Mouse (Mus musculus) C2C12 (cell line): ENCODE results near the gene Mrtfb. TPM values are rescaled to one million over a fixed set of nuclear protein-coding genes. Genes with fewer than 3 reads are reported as not detected.

Experiments
- H3K27me3 ChIP-seq: one replicate; pipeline ENCODE4 v1.6.1; 2011; ENCODE audit not compliant: control insufficient read depth, insufficient read depth, insufficient read length
- H3K36me3 ChIP-seq: one replicate; pipeline ENCODE4 v1.6.1; 2011; ENCODE audit not compliant: control insufficient read depth, insufficient read depth
- H3K4me3 ChIP-seq: one replicate; pipeline ENCODE4 v1.5.1; 2011; ENCODE audit warnings: mild to moderate bottlenecking, control low read depth; ENCODE audit not compliant: poor library complexity, insufficient read depth, severe bottlenecking
- H3K79me2 ChIP-seq: one replicate; pipeline ENCODE4 v1.6.1; 2011; ENCODE audit not compliant: control insufficient read depth, insufficient read depth
- H3K79me3 ChIP-seq: one replicate; pipeline ENCODE4 v1.6.1; 2011; ENCODE audit warnings: low read depth, control low read depth
- H3ac ChIP-seq: one replicate; pipeline ENCODE3; 2011; ENCODE audit warnings: low read depth; ENCODE audit not compliant: control insufficient read depth, insufficient read length
- CEBPB ChIP-seq: IDR thresholded peaks from one replicate; pipeline ENCODE4 v1.6.1; 2011; ENCODE audit warnings: low read depth, mild to moderate bottlenecking, control low read depth, moderate library complexity
- CTCF ChIP-seq: IDR thresholded peaks from one replicate; pipeline ENCODE4 v1.5.1; 2011; ENCODE audit not compliant: control insufficient read depth, insufficient read depth, insufficient read length
- FOSL1 ChIP-seq: IDR thresholded peaks from one replicate; pipeline ENCODE4 v1.8.0; 2011; ENCODE audit warnings: mild to moderate bottlenecking, low read length; ENCODE audit not compliant: poor library complexity, insufficient read depth, severe bottlenecking
- MAX ChIP-seq: IDR thresholded peaks from one replicate; pipeline ENCODE4 v1.6.1; 2011; ENCODE audit warnings: mild to moderate bottlenecking, control low read depth
- MYOD1 ChIP-seq: IDR thresholded peaks from one replicate; pipeline ENCODE4 v1.6.1; 2011; ENCODE audit warnings: low read depth; ENCODE audit not compliant: control insufficient read depth, insufficient read length
- MYOG ChIP-seq: IDR thresholded peaks from one replicate; pipeline ENCODE4 v1.6.1; 2011; ENCODE audit not compliant: control insufficient read depth, insufficient read length; ENCODE audit errors: extremely low read depth
- USF1 ChIP-seq: IDR thresholded peaks from one replicate; pipeline ENCODE4 v1.6.1; 2011; ENCODE audit warnings: low read depth, mild to moderate bottlenecking, control low read depth, moderate library complexity
- polyA plus RNA-seq: library from polyadenylated mRNA; unstranded; fragments of >200 nt; fragmentation: generic; extraction: Trizol; gene quantifications from one replicate; pipeline ENCODE4 v1.2.1, GENCODE M21; 2012; ENCODE audit warnings: missing spikeins

Gene Mrtfb
- polyA plus RNA-seq, 1 experiment: 6.6 TPM

GRCm38 (mm10) chr16:13217951-13218350 lies 38.3 kb upstream of the Mrtfb start:
- H3K79me3 ChIP-seq: no peaks in the 10 kb centered on the region
- no peaks in the 10 kb centered on the region for H3K36me3 ChIP-seq
- H3ac ChIP-seq: no peak overlapping the region
- TF ChIP-seq MYOD1 (no peak), CEBPB (no peak), FOSL1 (no peak), CTCF (no peak), MAX (no peak), USF1 (no peak), MYOG (no peak)
- no peaks in the 10 kb centered on the region for H3K79me2 ChIP-seq
- no peak overlapping the region for H3K4me3 ChIP-seq
- no peaks in the 10 kb centered on the region for H3K27me3 ChIP-seq

- Histone ChIP-seq H3K36me3 (no peaks in the 10 kb centered on the region), H3K79me2 (no peaks in the 10 kb centered on the region), H3K79me3 (no peaks in the 10 kb centered on the region), H3ac (no peak overlapping the region), H3K4me3 (no peak overlapping the region), H3K27me3 (no peaks in the 10 kb centered on the region)
- no peak for TF ChIP-seq CTCF
- no peak for TF ChIP-seq MAX
- no peak for TF ChIP-seq MYOD1
- TF ChIP-seq CEBPB: no peak
- no peak for TF ChIP-seq MYOG
- no peak for TF ChIP-seq USF1
- TF ChIP-seq FOSL1: no peak
Observed at GRCm38 (mm10) chr16:13221475-13221874, 34.8 kb upstream of the Mrtfb start.

- Histone ChIP-seq H3K4me3 (no peak overlapping the region), H3ac (no peak overlapping the region), H3K79me3 (no peaks in the 10 kb centered on the region), H3K36me3 (no peaks in the 10 kb centered on the region), H3K79me2 (no peaks in the 10 kb centered on the region), H3K27me3 (no peaks in the 10 kb centered on the region)
- TF ChIP-seq FOSL1 (no peak), MYOG (no peak), CEBPB (no peak), MYOD1 (no peak), CTCF (no peak), USF1 (no peak), MAX (no peak)
Observed at GRCm38 (mm10) chr16:13232043-13232442, 24.2 kb upstream of the Mrtfb start.

GRCm38 (mm10) chr16:13232912-13233802 lies 23.1 kb upstream of the Mrtfb start:
- no peaks in the 10 kb centered on the region for H3K79me2 ChIP-seq
- H3K79me3 ChIP-seq: no peaks in the 10 kb centered on the region
- no peak overlapping the region for H3K4me3 ChIP-seq
- no peaks in the 10 kb centered on the region for H3K36me3 ChIP-seq
- no peak overlapping the region for H3ac ChIP-seq
- no peaks in the 10 kb centered on the region for H3K27me3 ChIP-seq
- TF ChIP-seq CTCF (no peak), USF1 (no peak), MYOD1 (no peak), MAX (no peak), CEBPB (no peak), MYOG (no peak), FOSL1 (no peak)

GRCm38 (mm10) chr16:13239039-13239438 lies 17.2 kb upstream of the Mrtfb start:
- Histone ChIP-seq H3K4me3 (no peak overlapping the region), H3K79me3 (no peaks in the 10 kb centered on the region), H3ac (no peak overlapping the region), H3K36me3 (no peaks in the 10 kb centered on the region), H3K27me3 (no peaks in the 10 kb centered on the region), H3K79me2 (no peaks in the 10 kb centered on the region)
- TF ChIP-seq CTCF (no peak), CEBPB (no peak), FOSL1 (no peak)

GRCm38 (mm10) chr16:13239544-13239943 lies 16.7 kb upstream of the Mrtfb start:
- no peak overlapping the region for H3ac ChIP-seq
- H3K36me3 ChIP-seq: no peaks in the 10 kb centered on the region
- H3K4me3 ChIP-seq: no peak overlapping the region
- H3K79me2 ChIP-seq: no peaks in the 10 kb centered on the region
- TF ChIP-seq USF1 (no peak), CEBPB (no peak), MYOG (no peak), FOSL1 (no peak), MAX (no peak), MYOD1 (no peak), CTCF (no peak)
- H3K79me3 ChIP-seq: no peaks in the 10 kb centered on the region
- H3K27me3 ChIP-seq: no peaks in the 10 kb centered on the region
